Mouse (Mus musculus) forebrain, postnatal 0 days (tissue): ENCODE measurements around the gene Il9. TPM values are rescaled to one million over a fixed set of nuclear protein-coding genes. Genes with fewer than 3 reads are reported as not detected.

Experiments used
- ATAC-seq: fragments of 200-750 bp; cut with Nextera tagmentation; 2 replicates; pipeline ENCODE4 v1.8.0; 2017; ENCODE audit warnings: mild to moderate bottlenecking, moderate library complexity
- DNase-seq: peaks from one replicate; pipeline ENCODE4 v3.0.0-alpha.2; 2015
- H3K27ac ChIP-seq: fragments of 300-500 bp; sonication (generic); 2 replicates; pipeline ENCODE4 v1.5.1; 2014; ENCODE audit warnings: low read depth, mild to moderate bottlenecking, antibody characterized with exemption, low read length, moderate library complexity, mixed read lengths
- H3K27me3 ChIP-seq: fragments of 300-500 bp; sonication (generic); 2 replicates; pipeline ENCODE4 v1.6.1; 2014; ENCODE audit warnings: mild to moderate bottlenecking, low read length, mixed read lengths; ENCODE audit not compliant: insufficient read depth
- H3K36me3 ChIP-seq: fragments of 300-500 bp; sonication (generic); 2 replicates; pipeline ENCODE4 v1.6.1; 2014; ENCODE audit warnings: mild to moderate bottlenecking, moderate library complexity; ENCODE audit not compliant: insufficient read depth
- H3K4me1 ChIP-seq: fragments of 300-500 bp; sonication (generic); 2 replicates; pipeline ENCODE4 v1.6.1; 2014; ENCODE audit warnings: antibody characterized with exemption; ENCODE audit not compliant: insufficient read depth
- H3K4me2 ChIP-seq: fragments of 300-500 bp; sonication (generic); 2 replicates; pipeline ENCODE4 v1.6.1; 2014; ENCODE audit warnings: low read depth, mild to moderate bottlenecking, moderate library complexity
- H3K4me3 ChIP-seq: fragments of 300-500 bp; sonication (generic); 2 replicates; pipeline ENCODE4 v1.5.1; 2014; ENCODE audit warnings: low read depth, low read length, mixed read lengths
- H3K9ac ChIP-seq: fragments of 300-500 bp; sonication (generic); 2 replicates; pipeline ENCODE4 v1.6.1; 2014; ENCODE audit warnings: mild to moderate bottlenecking
- H3K9me3 ChIP-seq: fragments of 300-500 bp; sonication (generic); 2 replicates; pipeline ENCODE4 v1.6.1; 2016; ENCODE audit warnings: low read length
- CTCF ChIP-seq: sonication (generic); IDR thresholded peaks from 2 replicates; pipeline ENCODE4 v1.5.1; 2016; ENCODE audit warnings: antibody characterized with exemption, control low read depth, low read depth
- WGBS: fragments of 180-500 bp; shearing (Covaris S2); extraction: QIAGEN DNeasy Blood & Tissue Kit; methylation state at CpG from one replicate; pipeline ENCODE4 v1.1.7; 2014; 5-methylcytosine and 5-hydroxymethylcytosine counted together
- polyA plus RNA-seq: library from polyadenylated mRNA; unstranded; fragments of >200 nt; fragmentation: Nextera tagmentation; extraction: Ambion mirVana; gene quantifications from 2 replicates; pipeline ENCODE4 v1.2.1, GENCODE M21; 2015
- total RNA-seq: library from RNA; depleted of rRNA; stranded (reverse); fragments of >200 nt; gene quantifications from 2 replicates; pipeline ENCODE4 v1.2.3, GENCODE M21; 2014

Il9 gene
- total and polyA plus RNA-seq, 2 experiments from 2014 or later, result not detected

GRCm38 (mm10) chr13:56500636-56501035, 18.6 kb upstream of the Il9 start:
- no peak for ATAC-seq

GRCm38 (mm10) chr13:56500132-56500531, 18.1 kb upstream of the Il9 start:
- peak; percentile 38 for DNase-seq
- TF ChIP-seq CTCF, result peak; percentile 62
- H3K4me2 ChIP-seq, result no peak overlapping the region
- no peak for ATAC-seq
- no peaks in the 10 kb centered on the region for H3K9me3 ChIP-seq
- no peak overlapping the region for H3K9ac ChIP-seq
- no peaks in the 10 kb centered on the region for H3K36me3 ChIP-seq
- H3K27me3 ChIP-seq, result no peaks in the 10 kb centered on the region
- 81% methylated on average over 3 of the region's 3 CpGs for WGBS
- H3K27ac ChIP-seq, result no peak overlapping the region
- no peak overlapping the region for H3K4me3 ChIP-seq
- H3K4me1 ChIP-seq, result no peaks in the 10 kb centered on the region

More at GRCm38 (mm10) chr13:56500636-56501035, 18.6 kb upstream of the Il9 start:
- no peak overlapping the region for H3K4me2 ChIP-seq
- TF ChIP-seq CTCF, result no peak
- no peak overlapping the region for H3K4me3 ChIP-seq
- DNase-seq, result no peak
- H3K27me3 ChIP-seq, result no peaks in the 10 kb centered on the region
- no peak overlapping the region for H3K27ac ChIP-seq
- no peaks in the 10 kb centered on the region for H3K36me3 ChIP-seq
- no peaks in the 10 kb centered on the region for H3K9me3 ChIP-seq
- no peaks in the 10 kb centered on the region for H3K4me1 ChIP-seq
- no peak overlapping the region for H3K9ac ChIP-seq
- 95% methylated on average over 8 of the region's 8 CpGs for WGBS

DNA sequence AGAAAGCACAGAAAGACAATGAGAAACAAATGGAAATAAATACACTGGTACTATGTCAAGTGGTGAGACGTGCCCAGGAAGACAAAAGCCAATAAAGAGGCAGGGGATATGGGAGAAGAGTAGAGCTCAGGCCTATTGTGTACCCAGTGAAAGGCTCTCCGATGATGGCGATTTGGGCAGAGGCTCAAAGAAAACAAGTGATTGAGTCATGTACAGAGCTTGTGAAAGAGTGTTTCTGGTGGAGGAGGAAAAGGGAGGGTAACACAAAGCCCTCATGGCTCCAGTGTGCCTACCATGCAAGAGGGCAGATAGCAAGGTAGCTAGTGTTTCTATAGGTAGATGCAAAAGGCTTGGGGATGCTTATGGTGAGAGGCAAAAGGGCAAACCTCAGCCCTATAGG, 12.4 kb upstream of the Il9 start:
- H3K36me3 ChIP-seq, result no peaks in the 10 kb centered on the region
- no peaks in the 10 kb centered on the region for H3K27me3 ChIP-seq
- no peaks in the 10 kb centered on the region for H3K9me3 ChIP-seq
- no peak for TF ChIP-seq CTCF
- no peak overlapping the region for H3K4me3 ChIP-seq
- no peak overlapping the region for H3K9ac ChIP-seq
- no peak overlapping the region; the same call in 1 of the 2 replicates for H3K27ac ChIP-seq
- H3K4me2 ChIP-seq, result no peak overlapping the region
- no peaks in the 10 kb centered on the region for H3K4me1 ChIP-seq
- DNase-seq (no peak), ATAC-seq (no peak)
- 15% methylated on average over 3 of the region's 3 CpGs for WGBS

- no peaks in the 10 kb centered on the region for H3K27me3 ChIP-seq
Observed at GRCm38 (mm10) chr13:56488012-56488411, 6.0 kb upstream of the Il9 start.

GRCm38 (mm10) chr13:56478027-56478426, 4.0 kb downstream of the Il9 start:
- 78% methylated on average over 6 of the region's 6 CpGs for WGBS
- H3K4me2 ChIP-seq, result no peak overlapping the region
- H3K4me1 ChIP-seq, result 0 out of 2 replicates have a peak, but pooled peaks cover 5% of the 10 kb centered on the region
- no peaks in the 10 kb centered on the region for H3K36me3 ChIP-seq
- H3K27me3 ChIP-seq, result no peaks in the 10 kb centered on the region
- ATAC-seq, result no peak
- H3K9me3 ChIP-seq, result no peaks in the 10 kb centered on the region
- no peak overlapping the region for H3K9ac ChIP-seq
- no peak for DNase-seq
- TF ChIP-seq CTCF, result no peak
- H3K4me3 ChIP-seq, result no peak overlapping the region
- H3K27ac ChIP-seq, result no peak overlapping the region

More at GRCm38 (mm10) chr13:56488012-56488411, 6.0 kb upstream of the Il9 start:
- no peak overlapping the region for H3K4me3 ChIP-seq
- H3K4me1 ChIP-seq, result no peaks in the 10 kb centered on the region
- no peaks in the 10 kb centered on the region for H3K36me3 ChIP-seq
- no peak for DNase-seq
- H3K9me3 ChIP-seq, result no peaks in the 10 kb centered on the region
- no peak for TF ChIP-seq CTCF
- no peak overlapping the region for H3K4me2 ChIP-seq
- no peak overlapping the region for H3K9ac ChIP-seq
- 71% methylated on average over 5 of the region's 5 CpGs for WGBS
- H3K27ac ChIP-seq, result no peak overlapping the region
- no peak for ATAC-seq

DNA sequence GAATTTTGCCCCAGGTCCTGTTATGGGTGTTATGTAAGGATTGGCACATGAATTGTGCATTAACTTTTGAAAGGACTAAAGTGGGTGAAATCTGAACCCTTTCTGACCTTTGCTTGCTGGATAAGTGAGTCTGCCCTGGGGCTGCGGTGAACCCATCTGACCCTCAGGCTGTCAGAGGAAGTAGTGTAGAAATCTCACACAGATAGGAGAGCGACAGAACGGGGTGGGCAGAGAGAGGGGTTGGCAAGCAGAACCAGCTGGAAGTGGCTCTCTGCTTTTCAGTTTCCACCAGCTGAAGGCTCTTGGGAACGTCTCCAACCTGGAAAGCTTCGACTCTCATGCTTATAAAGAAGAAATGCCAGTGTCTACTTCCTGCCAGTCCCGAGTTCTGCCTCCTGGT, 4.8 kb downstream of the Il9 start:
- ATAC-seq (peak; percentile 86), DNase-seq (peak; percentile 91)
- Histone ChIP-seq H3K27me3 (no peaks in the 10 kb centered on the region), H3K9ac (no peak overlapping the region), H3K4me2 (no peak overlapping the region), H3K36me3 (no peaks in the 10 kb centered on the region), H3K4me3 (no peak overlapping the region), H3K4me1 (0 out of 2 replicates have a peak, but pooled peaks cover 5% of the 10 kb centered on the region), H3K27ac (no peak overlapping the region), H3K9me3 (no peaks in the 10 kb centered on the region)
- 30% methylated on average over 6 of the region's 6 CpGs for WGBS
- TF ChIP-seq CTCF, result no peak

DNA sequence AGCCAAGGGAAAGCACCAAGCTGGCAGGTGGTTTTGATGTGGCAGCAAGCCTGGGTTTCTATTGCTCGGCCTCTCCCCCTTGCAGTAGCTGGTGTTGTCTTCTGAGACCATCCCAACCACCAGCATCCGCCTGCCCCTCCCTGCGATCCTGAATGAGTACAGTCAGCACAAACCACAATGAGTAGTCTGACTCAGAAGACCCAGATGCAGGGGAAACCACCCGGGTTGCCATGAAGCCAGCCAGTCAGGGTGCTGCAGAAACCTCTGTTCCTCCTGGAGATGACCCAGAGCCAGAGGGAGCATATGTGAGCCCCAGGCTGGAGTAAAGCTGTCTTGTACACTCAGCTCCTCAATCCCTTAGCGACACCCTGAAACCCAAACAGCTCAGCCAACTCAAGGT, 5.3 kb downstream of the Il9 start:
- no peak overlapping the region for H3K27ac ChIP-seq
- 66% methylated on average over 5 of the region's 5 CpGs for WGBS
- DNase-seq (peak; percentile 43), ATAC-seq (peak; percentile 67)
- H3K4me1 ChIP-seq, result 0 out of 2 replicates have a peak, but pooled peaks cover 5% of the 10 kb centered on the region
- TF ChIP-seq CTCF, result no peak
- no peak overlapping the region for H3K4me3 ChIP-seq
- no peaks in the 10 kb centered on the region for H3K9me3 ChIP-seq
- no peaks in the 10 kb centered on the region for H3K27me3 ChIP-seq
- no peak overlapping the region for H3K4me2 ChIP-seq
- H3K9ac ChIP-seq, result no peak overlapping the region
- no peaks in the 10 kb centered on the region for H3K36me3 ChIP-seq
